Mouse (Mus musculus) kidney, postnatal 10 days (tissue): ENCODE measurements around the gene Bach2.

Experiments used
- DNase-seq: peaks from one replicate; pipeline ENCODE4 v3.0.0; 2021; ENCODE audit warnings: mixed read lengths

Gene Bach2

DNA sequence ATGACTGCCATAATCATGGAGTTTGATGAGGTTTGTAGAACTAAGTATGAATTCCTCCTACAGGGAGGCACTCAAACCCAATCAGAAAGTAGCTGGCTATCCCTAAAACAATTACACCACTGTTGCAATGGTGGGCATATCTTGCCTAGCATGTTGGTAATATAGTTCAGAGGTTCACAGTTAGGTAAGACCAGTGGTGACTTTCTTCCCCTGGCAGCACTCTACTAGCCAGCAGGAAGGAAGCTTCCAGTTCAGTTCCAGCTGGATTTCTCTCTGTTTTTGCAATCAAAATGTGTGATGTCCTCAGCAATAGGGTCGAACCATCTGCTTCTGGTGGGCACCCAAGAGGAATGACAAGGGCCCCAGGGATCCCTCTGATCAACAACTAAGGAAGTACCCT is 196.0 kb downstream of the Bach2 start:
- no peak for DNase-seq

DNA sequence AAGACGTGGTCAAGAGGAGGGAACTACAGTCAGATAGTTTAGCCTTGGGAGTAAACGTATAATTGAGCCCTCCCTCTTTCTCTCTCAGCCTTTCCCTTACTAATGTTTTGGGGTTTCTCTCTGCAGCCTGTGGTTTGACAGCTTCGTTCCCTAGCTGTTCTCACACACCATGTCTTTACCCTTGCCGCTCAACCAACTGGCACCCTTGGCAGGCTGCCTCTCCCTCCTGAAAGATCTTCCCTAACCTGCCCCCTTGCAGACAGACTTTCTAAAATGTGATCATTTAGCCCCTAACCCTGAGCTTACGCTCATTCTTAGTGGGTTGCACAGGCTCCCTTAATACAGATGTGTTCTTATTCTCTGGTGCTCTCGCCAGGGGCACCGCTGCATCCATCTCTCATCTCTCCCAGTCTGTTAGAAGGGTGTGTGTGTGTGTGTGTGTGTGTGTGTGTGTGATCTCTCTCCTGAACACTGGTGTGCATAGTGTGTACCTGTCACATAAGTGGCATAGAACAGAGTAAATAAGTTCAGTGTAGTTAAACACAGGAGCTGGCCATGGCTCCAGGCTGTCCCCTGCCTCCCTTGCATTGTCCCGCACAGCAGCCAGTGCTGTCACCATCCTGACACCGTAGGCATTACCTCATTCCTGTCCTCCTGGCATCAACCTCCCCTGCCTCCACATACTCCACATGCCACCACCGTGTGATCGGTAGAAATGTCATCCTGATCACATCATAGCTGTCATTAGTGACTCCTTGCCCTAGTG is 201.6 kb downstream of the Bach2 start:
- DNase-seq: no peak

DNA sequence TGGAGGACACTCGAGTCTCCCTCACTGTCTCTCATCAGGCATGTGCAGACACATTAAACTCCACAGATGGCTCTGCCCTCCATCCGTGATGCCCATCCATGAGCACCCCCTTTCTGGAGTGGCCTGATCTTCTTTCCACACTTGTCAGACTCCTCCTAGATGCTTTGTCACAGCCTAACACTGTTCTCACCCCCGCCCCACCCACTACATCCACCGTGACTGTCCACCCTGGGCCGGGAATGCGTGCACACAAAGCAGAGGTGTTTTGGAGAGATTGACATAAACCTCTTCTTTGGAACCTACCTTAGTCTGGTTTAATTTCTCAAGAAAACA is 202.1 kb downstream of the Bach2 start:
- no peak for DNase-seq

DNA sequence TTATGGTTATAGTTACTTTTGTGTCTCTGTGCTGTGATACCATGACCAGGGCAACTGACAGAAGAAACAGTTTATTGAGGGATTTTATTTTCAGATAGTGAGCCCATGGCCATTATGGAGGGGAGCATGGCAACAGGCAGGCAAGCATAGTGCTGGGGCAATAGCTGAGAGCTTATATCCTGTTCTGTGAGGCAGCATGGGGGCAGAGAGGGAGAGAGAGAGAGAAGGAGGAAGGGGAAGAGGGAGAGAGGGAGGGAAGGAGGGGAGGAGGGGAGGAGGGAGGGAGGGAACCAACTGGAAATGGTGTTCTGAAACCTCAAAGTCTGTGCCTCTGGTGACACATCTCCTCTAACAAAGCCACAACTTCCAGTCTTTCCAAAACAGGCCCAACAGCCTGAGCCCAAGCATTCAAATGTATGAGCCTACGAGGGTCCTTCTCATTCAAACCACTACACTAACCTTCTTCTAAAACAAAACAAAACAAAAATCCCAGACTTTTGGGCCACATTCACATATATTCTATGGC is 206.1 kb downstream of the Bach2 start:
- DNase-seq: no peak

DNA sequence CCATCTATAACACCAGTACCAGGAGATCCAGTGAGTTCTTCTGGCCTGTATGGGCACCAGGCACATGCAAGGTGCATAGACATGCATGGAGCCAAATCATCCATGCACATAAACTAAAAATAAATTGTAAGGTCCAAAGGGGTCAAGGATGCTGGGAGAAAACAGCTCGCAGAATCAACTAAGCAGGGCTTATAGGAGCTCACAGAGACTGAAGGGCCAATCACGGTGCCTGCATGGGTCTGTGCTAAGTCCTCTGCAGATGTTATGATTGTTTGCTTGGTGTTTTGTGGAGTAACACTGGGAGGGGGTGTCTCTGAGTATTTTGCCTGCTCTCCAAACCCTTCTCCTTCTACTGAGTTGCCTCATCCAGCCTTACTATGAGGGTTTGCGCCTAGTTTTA is 209.2 kb downstream of the Bach2 start:
- DNase-seq: no peak

DNA sequence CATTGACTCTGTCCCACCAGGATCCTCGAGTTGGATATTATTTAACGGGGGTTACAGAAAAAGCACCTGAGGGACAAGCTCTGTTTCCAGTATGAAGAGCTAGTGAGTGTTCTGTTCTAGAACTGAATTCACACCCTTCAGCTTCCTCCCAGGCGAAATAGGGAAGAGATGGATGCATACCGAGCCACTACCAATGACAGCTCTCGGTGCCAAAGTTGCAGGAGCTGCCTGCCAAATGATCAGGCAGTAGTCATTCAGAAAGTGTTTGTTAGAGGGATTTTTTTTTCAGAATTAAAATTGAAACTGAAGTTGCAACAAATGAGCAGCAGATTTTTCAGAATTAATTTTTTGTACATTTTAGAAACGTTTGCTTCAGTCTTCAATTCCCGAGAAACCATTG is 223.4 kb downstream of the Bach2 start:
- DNase-seq: no peak

DNA sequence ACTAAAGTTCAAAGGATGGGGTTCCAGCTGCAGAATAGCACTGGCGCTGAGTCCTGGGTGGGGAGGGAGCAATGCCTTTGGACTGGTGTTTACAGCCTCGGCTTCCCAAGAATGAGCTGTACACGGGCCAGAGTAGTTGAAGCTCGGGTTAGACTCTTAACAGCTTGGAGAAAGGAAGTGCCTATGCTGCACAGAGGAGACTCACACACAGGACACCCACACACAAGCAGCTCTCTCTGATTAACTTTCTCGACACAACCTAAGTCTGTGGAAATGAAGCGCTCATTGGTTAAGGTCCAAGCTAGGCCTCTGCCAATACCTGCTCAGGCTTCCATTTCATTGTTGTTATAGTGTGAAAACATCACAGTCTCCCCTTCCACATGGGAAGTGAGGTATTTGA is 224.5 kb downstream of the Bach2 start:
- no peak for DNase-seq

DNA sequence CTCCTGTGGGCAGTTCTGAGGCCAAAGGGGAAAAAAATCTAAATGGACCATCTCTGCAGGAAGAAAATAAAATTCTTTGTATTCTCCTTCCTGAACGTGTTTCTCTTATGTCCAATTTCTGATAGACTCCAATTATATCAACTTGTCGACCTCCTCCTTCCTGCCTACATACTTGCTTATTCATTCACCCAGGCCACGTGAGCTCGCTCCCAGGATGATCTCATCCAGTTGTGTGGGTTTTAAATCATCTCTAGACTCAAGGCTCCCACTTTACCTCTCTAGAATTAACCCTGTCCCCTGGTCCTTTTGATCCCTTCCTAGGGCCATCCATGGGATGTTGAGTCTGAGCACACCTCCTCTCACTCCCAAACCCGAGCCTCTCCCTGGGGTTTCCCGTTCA is 225.9 kb downstream of the Bach2 start:
- DNase-seq: no peak

DNA sequence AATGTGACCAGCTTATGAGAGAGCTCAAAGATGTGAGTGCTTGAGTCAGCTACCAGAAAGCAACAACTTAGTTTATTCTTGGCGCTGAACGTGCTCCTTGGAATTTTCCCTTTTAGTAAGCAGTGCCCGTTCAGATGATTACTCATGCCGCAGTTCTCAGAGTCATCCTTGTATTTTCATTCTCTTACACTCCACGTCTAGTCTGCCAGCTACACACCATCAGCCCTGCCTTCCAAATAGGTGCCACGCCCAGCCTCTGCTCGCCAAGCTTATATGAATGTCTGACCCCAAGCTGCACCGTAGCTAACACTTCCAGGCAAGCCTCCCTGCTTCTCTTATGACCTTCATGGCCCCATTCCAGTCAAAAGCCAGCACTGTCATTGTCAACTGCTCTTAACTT is 227.4 kb downstream of the Bach2 start:
- DNase-seq: no peak

DNA sequence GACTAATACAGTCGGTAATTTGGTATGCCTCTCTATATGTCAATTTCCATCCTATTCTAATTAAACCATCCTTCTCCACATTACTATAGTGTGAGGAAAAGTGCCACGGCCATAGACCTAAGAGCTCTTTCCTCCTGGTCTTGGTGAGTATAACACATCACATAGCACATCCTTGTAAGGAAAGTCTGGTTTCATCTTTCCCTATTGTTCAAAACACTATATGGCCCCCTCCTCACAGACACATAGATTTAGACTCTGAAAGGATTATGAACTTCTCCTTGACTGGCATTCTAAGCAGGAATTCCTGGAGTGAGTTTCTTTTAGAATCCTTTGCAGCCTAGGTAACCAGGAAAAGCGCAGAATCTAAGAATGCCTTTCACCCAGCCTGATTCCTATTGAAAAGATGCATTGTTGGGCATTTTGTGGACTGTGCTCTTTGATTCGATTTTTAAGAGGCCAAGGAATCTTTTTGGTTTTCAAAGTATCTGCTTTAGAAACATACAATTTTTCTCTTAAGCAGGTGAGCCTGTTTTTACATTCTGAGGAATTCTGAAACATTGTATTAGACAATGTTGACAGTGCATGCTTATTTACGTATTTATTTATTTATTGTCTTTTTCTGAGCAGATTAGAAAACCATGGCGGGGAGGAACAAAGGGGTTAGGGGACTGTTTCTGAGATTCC is 239.5 kb downstream of the Bach2 start:
- no peak for DNase-seq

DNA sequence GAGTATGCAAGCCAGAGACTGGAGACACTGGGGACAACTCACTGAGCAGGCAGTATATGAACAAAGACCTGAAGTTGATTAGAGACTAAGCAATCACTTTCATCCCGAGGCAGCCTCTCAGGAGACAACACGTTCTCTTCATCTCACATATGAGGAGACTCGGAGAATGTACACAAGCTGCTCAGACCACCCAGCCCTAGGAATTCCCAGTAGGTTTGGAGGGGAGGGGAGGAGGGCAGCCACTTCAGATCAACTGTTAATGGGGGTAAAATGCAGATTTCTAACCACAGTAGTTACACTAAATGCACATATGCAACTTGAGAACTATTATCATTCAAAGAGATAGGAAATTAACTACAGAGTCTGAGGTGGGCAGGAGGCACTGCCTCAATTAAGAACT is 240.6 kb downstream of the Bach2 start:
- no peak for DNase-seq

DNA sequence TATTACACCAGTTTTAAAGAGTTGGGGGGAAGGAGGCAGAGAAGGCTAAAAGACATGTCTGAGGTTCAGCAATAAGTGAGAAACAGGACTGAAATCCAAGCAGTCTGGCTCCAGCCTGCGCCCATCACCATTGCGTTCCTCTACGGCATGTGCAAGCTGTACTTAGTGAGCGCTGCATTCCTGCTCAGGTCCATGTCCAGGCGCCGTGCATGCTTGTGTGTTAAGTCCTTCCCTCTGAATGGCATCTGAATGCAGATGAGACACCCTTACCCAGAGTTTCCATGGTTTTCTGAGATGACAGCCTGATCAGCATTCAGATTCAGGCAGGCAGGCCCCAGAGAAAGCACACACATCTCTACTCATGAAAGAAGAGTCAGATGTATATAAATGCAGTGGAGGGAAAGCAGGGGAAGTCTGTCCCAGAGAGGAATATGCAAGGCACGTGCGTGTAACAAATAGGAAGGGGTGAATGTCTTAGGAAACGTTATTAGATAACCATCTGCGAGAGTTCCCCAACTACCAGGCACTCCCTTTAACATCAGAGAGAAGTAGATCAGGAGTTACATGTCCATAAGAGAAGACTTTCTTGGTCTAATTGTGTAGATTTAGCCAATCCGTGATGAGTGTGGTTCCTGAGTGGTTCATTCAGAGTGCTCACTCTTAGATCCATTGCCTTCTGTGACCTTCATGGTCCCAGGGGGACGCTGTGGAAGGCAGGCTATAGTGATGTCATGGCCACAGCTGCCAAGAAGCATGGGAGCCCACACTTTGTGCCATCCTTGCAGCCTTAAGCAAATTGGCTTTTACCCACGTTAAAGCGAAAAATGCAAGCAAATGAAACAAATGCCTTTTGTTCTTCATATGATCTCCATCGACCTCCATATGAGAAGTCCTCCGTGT is 241.4 kb downstream of the Bach2 start:
- DNase-seq: no peak

DNA sequence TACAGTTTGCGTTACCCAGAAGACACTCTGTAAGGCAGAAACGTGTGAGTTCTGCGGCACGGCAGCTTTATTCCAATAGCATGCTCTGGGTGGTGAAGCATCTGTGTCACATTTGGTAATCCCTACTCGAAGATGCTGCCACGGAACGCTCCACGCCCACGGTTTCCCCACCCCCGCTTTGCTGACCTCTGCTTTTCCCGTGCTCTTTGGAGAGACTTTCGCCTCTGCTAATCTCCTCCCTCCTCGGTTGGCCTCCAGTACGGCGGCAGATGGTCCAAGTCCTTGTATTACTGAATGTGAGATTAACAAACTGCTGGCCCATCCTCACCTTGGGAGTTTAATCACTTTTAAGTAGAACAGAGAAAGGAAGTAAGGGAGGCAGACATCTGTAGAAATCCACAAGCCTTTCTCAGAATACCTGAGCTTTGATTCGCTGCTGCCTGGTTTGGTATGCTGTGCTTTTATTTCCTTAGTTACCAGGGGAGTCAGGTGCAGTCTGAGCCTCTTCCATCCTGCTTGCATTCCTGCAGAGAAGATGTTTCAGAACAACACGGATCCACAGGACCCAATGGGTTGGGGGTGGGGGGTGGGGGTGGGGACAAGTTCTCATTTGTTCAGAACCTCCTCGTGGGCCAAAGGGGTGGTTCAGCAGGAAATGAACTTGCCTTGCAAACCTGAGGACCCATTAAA is 242.9 kb downstream of the Bach2 start:
- DNase-seq: peak; percentile 19

DNA sequence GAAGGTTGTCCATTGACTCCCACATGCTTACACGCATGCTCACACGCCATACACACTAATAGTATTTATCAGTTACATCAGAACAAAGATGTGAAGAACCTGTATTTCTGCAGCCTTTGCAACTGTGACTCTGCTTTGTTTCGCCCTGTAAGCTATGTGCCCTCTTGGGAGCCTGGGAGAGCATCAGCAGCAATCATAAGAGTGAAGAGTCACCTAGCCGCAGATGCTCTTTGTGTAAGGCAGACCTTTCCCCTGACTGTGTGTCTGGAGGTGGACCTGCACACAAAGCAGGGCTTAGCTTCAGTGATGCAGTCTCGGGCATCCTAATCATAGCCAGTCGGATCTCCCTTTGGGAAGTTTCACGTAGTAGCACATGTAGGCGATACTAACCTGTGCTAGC is 243.5 kb downstream of the Bach2 start:
- no peak for DNase-seq

DNA sequence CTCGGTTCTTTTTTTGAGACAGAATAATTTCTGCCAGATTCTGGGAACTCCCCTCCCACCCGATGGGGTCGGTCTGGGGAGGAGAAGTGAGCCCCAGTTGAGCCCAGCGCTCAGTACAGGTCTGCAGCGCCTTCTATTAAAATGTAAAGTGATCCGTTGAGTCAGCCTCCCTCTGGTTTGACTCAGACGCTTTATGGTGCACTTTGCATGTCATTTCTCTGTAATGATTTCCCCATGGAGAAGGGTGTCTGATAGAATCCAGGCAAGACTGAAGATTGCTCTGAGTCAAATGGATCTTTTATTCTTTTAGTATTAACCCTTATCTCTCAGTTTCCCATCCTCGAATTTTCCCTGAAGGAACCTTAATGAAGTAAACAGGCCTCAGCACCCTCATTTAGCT is 244.3 kb downstream of the Bach2 start:
- DNase-seq: no peak

DNA sequence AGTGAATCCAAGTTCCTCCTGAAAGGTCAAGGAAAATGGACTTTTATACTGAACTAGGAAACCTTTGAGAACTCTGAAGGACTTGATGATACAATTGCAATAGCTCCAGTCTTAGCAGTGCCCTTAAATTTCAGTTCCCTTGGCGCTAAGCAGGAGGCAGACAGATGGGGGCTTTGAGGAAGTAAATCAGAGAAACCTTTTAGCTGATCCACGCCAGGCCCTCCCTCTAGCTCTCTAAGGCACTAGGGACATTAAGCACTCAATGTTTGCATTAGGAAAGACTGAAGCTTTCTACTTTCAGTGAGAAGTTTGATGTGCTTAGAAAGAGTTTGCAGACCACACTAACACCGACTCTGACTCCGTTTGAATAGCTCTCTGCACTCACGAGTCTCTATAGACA is 247.2 kb downstream of the Bach2 start:
- DNase-seq: no peak

DNA sequence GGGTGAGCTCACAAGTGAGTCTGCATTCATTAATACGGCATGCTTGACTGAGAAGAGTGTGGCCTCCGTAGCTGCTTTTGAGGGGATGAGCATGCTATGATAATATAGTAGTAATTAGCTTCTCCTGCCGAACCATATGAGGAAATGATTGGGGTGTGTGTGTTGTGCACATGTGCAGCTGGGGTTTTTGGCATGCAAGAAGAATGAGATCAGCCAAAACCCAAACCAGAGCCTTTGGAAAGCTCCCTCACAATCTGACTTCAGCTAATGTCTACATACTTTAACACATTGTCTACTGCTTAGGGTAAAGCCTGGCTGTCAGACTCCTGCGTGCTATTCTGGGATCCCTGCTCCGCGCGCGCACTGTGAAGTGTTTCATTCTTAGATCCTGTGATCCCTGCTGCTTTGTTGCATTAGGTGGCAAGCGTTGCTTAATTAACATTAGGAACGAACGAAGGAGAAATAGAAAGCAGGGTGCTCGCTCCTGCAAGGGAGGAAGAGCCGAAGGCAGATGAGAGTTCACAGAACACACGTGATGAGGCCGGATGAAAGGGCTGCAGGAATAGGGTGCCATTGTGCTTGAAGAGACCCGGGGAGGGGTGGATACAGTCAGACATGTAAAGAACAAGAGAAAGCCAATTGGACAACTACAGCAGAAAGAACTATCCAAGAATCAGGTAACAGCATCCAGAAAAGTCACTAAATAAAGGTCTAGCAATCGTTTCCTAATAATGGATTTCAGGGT is 248.2 kb downstream of the Bach2 start:
- peak; percentile 27 for DNase-seq

DNA sequence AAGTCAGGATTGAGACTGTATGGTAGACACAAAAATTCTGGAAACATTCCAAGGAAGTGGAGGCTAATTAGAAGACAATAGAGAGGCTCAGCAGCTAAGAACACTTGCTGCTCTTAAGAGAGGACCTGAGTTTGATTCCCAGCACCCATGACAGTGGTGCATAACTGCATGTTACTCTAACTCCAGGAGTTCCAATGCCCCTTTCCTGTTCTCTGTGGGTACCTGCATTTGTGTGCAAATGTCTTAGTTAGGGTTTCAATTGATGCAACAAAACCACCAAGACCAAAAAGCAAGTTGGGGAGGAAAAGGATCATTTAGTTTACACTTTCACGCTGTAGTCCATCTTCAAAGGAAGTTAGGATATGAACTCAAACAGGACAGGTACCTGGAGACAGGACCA is 250.6 kb downstream of the Bach2 start:
- no peak for DNase-seq

DNA sequence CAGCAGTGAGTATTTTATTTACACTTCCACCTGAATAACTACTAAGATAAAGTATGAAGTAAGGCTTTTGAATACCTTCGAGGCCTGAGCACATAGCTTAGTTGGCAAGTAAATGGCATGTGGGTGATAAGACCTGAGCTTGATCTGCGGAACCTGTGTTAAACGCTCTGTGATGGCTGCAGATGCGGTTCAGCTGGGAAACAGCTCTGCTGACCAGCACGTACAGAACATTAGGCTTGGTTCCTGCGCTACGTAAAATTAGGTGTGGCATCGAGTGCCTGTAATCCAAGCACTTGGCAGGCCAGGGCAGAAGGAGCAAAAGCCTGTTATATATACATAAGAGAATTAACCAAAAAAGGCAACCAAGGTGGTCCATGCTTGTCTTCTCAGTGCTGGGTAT is 252.6 kb downstream of the Bach2 start:
- no peak for DNase-seq

DNA sequence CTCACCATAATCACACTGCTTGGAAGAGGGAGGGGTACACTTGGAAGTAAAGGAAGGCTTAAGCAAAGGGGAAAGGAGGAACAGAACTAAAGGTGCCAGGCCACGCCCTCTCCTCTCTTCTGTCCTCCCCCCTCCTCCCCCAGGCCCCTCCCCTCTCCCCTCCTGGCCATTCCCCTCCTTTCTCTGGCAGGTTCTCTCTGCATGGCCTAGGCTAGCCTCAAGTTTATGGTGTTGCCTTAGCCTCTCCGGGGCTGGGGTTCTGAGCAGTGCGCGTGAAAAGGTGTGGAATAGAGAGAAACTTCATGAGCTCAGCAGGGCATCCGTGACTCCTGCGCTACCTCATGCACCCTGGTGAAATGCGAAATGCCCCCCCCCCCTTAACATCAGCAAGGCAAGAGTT is 254.2 kb downstream of the Bach2 start:
- no peak for DNase-seq

DNA sequence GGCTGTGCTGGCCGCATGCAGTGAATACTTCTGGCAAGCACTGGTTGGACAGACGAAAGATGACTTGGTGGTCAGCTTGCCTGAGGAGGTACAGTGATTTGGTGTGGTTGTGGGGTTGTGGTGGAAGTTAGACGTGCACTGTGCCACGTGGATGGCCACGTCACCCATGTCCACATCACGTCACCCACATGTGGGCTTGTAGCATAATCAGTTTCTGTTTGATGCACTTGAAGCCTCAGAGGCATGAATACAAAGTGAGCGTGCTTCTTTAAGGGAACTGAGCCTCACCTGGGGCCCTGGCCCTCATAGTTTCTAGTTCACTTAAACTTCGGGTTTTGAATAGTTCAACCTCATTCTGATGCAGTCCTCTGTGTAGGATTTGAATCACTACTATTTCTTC is 263.2 kb downstream of the Bach2 start:
- DNase-seq: no peak

DNA sequence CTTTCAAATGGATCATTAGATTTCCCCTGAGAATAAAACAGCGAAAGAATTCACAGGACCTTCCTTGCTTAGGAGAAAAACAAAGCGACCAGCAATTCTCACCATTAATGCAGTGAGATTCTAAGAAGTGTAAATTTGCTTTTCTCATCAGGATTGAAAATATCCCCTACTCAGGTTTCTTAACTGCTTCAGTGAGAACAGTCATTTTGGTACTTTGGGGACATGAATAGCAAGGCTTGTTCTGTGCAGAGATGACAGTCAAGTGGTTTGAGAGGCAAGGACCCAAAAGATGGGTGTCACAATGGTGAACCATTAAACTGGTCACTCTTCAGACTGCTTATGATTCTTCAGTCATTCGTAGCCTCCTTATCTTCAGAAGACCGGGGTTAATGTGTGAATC is 263.6 kb downstream of the Bach2 start:
- DNase-seq: no peak
